Mouse (Mus musculus) mature B cell (primary cell): ENCODE results near the gene Gfod2.

ENCODE experiments used
- in situ Hi-C: fragments of 300-500 bp; cut with MboI; formaldehyde crosslinking; loops from 2 replicates; pipeline ENCODE4 v1.14.3; 2019

The Gfod2 gene

GRCm38 (mm10) chr8:105686551-105686950 lies 71.9 kb downstream of the Gfod2 start:
- in situ Hi-C loops, result no loop called here

- in situ Hi-C loops, result no loop called here
Measured at GRCm38 (mm10) chr8:105685796-105686308, 72.6 kb downstream of the Gfod2 start, which contains the start of gene Carmil2. Gene Carmil2 (plus strand): TSS chr8:105686274.

DNA sequence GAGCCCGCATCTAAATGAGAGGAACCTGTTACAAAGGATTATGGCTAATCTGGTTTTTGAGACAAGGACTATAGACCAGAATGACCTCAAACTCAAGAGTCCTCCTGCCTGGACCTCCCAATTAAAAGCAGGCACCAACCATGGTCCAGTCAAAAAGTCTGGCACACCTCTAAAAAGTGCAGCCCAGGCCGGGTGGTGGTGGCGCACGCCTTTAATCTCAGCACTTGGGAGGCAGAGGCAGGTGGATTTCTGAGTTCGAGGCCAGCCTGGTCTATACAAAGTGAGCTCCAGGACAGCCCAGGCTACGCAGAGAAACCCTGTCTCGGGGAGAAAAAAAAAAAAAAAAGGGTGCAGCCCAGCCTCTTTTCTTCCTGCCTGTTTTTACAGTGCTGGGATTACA lies 73.1 kb downstream of the Gfod2 start:
- in situ Hi-C loops, result no loop called here

DNA sequence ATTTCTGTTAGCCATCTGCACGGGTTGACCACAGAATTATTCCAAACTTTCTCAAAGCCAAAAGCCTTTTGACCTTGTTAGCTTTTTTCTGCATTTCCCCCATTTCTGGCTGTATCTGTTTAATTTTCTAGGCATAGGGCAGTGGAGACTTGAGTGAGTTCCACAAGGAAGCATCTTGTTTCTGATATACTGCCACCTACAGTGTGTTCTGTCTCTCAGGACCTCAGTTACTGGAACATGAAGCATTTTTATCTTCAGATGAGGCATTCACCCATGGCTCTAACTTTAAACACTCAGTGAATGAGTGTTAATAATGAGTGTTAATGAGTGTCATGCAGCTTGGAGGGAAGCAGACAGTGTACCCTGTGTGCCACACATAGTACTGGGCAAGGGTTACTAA lies 80.6 kb downstream of the Gfod2 start:
- in situ Hi-C loops, result no loop called here
